Mouse (Mus musculus): Measurements from ENCODE around the gene Cecr2. TPM values are rescaled to one million over a fixed set of nuclear protein-coding genes. Genes with fewer than 3 reads are reported as not detected.

Cecr2 gene
- polyA plus RNA-seq, 1 experiment from 2014 or later, result 2.7 TPM

- POLR2A ChIA-PET, result interaction anchor here (1.0 to 1.6 kb wide), 2 partner anchors 9 to 12 kb away, joined by 3 to 6 read pairs; no protein-coding TSS in a partner anchor
- H3K27me3 ChIP-seq, result no peaks in the 10 kb centered on the region
- in situ Hi-C loops (cut with MboI; ENCODE audit: low pct_unique_long_range_greater_than_20kb), result no loop called here
- CTCF ChIA-PET, result interaction anchor here (1.0 to 4.1 kb wide), 2 partner anchors 9 to 13 kb away, joined by 3 to 10 read pairs; no protein-coding TSS in a partner anchor
- ATAC-seq (no peak), DNase-seq (ENCODE audit: low read depth, low spot score) (no peak)
- TF ChIP-seq CTCF (IDR thresholded peaks at IDR 0.05), result no peak
Observed at GRCm38 (mm10) chr6:120819294-120819693, 153.1 kb downstream of the Cecr2 start.

DNA sequence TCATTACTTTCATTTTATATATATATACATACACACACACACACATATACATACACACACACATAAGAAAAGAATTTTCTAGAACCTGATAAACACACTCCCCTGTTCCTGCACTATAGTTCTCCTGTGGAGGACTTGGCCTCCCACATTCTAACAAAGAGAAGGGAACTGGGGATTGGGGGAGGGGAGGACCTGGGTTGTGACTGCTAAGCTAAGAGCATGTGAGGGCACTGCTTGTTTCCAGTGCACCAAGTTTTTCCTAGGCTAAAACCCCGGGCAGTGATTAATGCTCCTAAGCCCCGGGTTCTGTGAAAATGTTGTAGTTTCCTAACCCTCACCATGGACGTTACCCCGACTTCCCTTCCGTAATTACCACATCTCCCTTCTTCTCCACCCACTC lies 154.0 kb downstream of the Cecr2 start:
- ChIA-PET CTCF (interaction anchor here (4.1 kb wide), 1 partner anchor 9 kb away, joined by 10 read pairs; no protein-coding TSS in a partner anchor), POLR2A (no interaction called here)
- no peak for TF ChIP-seq CTCF (IDR thresholded peaks at IDR 0.05)
- H3K27me3 ChIP-seq, result no peaks in the 10 kb centered on the region
- no peak for ATAC-seq
- no peak for DNase-seq (ENCODE audit: low read depth, low spot score)
- in situ Hi-C loops (cut with MboI; ENCODE audit: low pct_unique_long_range_greater_than_20kb), result no loop called here

Other genes with a start within 250 kb of the Cecr2 start
- gene Il17ra, start 203.1 kb upstream of the Cecr2 start, polyA plus RNA-seq (2021), result 16.3 TPM
- 0.51 TPM for gene Tmem121b, start 172.6 kb upstream of the Cecr2 start, polyA plus RNA-seq (2021)
- gene Hdhd5, start 135.1 kb upstream of the Cecr2 start, polyA plus RNA-seq (2021), result 26.6 TPM
- 0.19 TPM for gene Slc25a18, start 107.2 kb downstream of the Cecr2 start, polyA plus RNA-seq (2021)
- gene Atp6v1e1, start 156.4 kb downstream of the Cecr2 start, polyA plus RNA-seq (2021), result 382 TPM
- 30.6 TPM for gene Bcl2l13, start 169.8 kb downstream of the Cecr2 start, polyA plus RNA-seq (2021)